Mouse (Mus musculus) heart, postnatal 0 days (tissue): Measurements from ENCODE around the gene Ext2. TPM values are rescaled to one million over a fixed set of nuclear protein-coding genes. Genes with fewer than 3 reads are reported as not detected.

Source experiments
- ATAC-seq: fragments of 200-750 bp; cut with Nextera tagmentation; 2 replicates; pipeline ENCODE4 v1.8.0; 2017; ENCODE audit warnings: low read depth, moderate number of reproducible peaks, moderate library complexity; ENCODE audit not compliant: insufficient read depth
- DNase-seq: peaks from one replicate; pipeline ENCODE4 v3.0.0-alpha.2; 2016; ENCODE audit warnings: low spot score
- H3K27ac ChIP-seq: fragments of 300-500 bp; sonication (generic); 2 replicates; pipeline ENCODE4 v1.5.1; 2014; ENCODE audit warnings: low read depth, mild to moderate bottlenecking
- H3K27me3 ChIP-seq: fragments of 300-500 bp; sonication (generic); 2 replicates; pipeline ENCODE4 v1.6.1; 2014; ENCODE audit warnings: low read length, mixed read lengths; ENCODE audit not compliant: control insufficient read depth, insufficient read depth
- H3K36me3 ChIP-seq: fragments of 300-500 bp; sonication (generic); replicated peaks from 2 replicates; pipeline ENCODE4 v1.6.1; 2014; ENCODE audit warnings: low read length, mixed read lengths; ENCODE audit not compliant: control insufficient read depth, insufficient read depth
- H3K4me1 ChIP-seq: fragments of 300-500 bp; sonication (generic); 2 replicates; pipeline ENCODE4 v1.6.1; 2014; ENCODE audit warnings: antibody characterized with exemption; ENCODE audit not compliant: control insufficient read depth, insufficient read depth
- H3K4me2 ChIP-seq: fragments of 300-500 bp; sonication (generic); 2 replicates; pipeline ENCODE4 v1.6.1; 2014; ENCODE audit warnings: low read depth, mild to moderate bottlenecking, low read length, moderate library complexity
- H3K4me3 ChIP-seq: fragments of 300-500 bp; sonication (generic); 2 replicates; pipeline ENCODE4 v1.5.1; 2014; ENCODE audit warnings: low read depth, low read length
- H3K9ac ChIP-seq: fragments of 300-500 bp; sonication (generic); replicated peaks from 2 replicates; pipeline ENCODE4 v1.6.1; 2014; ENCODE audit warnings: low read depth, low read length, mixed read lengths
- H3K9me3 ChIP-seq: fragments of 300-500 bp; sonication (generic); replicated peaks from 2 replicates; pipeline ENCODE4 v1.6.1; 2016; ENCODE audit warnings: low read length; ENCODE audit not compliant: control insufficient read depth
- CTCF ChIP-seq: IDR thresholded peaks from 2 replicates; pipeline ENCODE4 v1.5.1; 2016; ENCODE audit warnings: antibody characterized with exemption, control low read depth, low read depth
- EP300 ChIP-seq: IDR thresholded peaks from 2 replicates; pipeline ENCODE4 v1.6.1; 2016; ENCODE audit warnings: antibody characterized with exemption, low read depth
- WGBS: fragments of 180-500 bp; shearing (Covaris S2); extraction: QIAGEN DNeasy Blood & Tissue Kit; methylation state at CpG from one replicate; pipeline ENCODE4 v1.1.7; 2014; 5-methylcytosine and 5-hydroxymethylcytosine counted together
- polyA plus RNA-seq: library from polyadenylated mRNA; unstranded; fragments of >200 nt; fragmentation: Nextera tagmentation; extraction: Ambion mirVana; gene quantifications from 2 replicates; pipeline ENCODE4 v1.2.1, GENCODE M21; 2015
- total RNA-seq: library from RNA; depleted of rRNA; stranded (reverse); fragments of >200 nt; gene quantifications from 2 replicates; pipeline ENCODE4 v1.2.3, GENCODE M21; 2014; ENCODE audit warnings: low replicate concordance

The Ext2 gene
- total and polyA plus RNA-seq, 2 experiments from 2014 or later: 32.8 to 40.3 TPM

DNA sequence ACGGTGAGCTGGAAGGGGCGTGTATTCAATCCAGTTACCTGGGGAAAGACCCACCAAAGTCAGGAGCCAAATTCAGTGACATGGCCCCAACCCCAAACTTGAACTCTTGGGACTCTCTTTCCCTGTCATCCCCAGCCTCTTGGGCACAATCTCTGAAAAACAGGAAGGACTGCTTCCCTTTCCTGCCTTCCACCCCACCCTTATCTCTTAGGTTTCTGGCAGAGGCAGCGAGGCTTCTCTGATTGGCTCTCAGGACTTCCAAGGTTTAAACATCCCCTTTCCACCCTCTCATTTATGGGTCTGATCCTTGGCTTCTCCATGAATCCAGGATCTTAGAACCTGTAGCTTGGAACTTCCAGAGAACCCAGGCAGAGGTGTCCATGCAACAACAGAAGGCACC, 19.0 kb upstream of the Ext2 start:
- Histone ChIP-seq H3K27ac (no peak overlapping the region), H3K4me1 (no peaks in the 10 kb centered on the region), H3K4me3 (no peak overlapping the region), H3K36me3 (peaks cover 50% of the 10 kb centered on the region), H3K9me3 (no peaks in the 10 kb centered on the region), H3K27me3 (no peaks in the 10 kb centered on the region), H3K4me2 (no peak overlapping the region), H3K9ac (no peak overlapping the region)
- 79% methylated on average over 3 of the region's 3 CpGs for WGBS
- TF ChIP-seq EP300 (no peak), CTCF (no peak)
- ATAC-seq: no peak
- no peak for DNase-seq

DNA sequence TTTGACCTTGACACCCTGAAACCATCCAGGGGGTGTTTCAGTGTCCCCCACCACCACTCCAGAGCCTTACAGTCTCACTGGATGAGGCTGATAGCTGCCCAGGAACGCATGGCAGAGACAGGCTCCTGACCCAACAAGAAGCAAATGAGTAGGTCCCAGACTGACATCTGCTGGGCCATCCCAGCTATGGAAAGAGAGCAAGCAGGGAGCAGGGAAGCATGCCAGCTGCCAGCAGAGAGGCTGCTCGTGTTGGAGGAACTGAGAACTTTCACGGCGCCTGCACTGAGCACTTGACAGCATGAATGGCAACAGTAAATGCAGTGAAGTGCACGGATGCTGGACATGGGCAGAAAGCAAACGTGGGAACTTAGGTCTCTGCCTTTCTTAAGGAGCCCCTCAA, 17.7 kb upstream of the Ext2 start:
- Histone ChIP-seq H3K4me3 (no peak overlapping the region), H3K36me3 (peaks cover 41% of the 10 kb centered on the region), H3K9me3 (no peaks in the 10 kb centered on the region), H3K4me2 (no peak overlapping the region), H3K9ac (no peak overlapping the region), H3K27me3 (no peaks in the 10 kb centered on the region), H3K4me1 (no peaks in the 10 kb centered on the region), H3K27ac (no peak overlapping the region)
- TF ChIP-seq CTCF: peak; percentile 16; the same call in 1 of the 2 replicates
- TF ChIP-seq EP300: no peak
- peak; percentile 25; the same call in 1 of the 2 replicates for ATAC-seq
- WGBS: 56% methylated on average over 6 of the region's 6 CpGs
- DNase-seq: no peak

DNA sequence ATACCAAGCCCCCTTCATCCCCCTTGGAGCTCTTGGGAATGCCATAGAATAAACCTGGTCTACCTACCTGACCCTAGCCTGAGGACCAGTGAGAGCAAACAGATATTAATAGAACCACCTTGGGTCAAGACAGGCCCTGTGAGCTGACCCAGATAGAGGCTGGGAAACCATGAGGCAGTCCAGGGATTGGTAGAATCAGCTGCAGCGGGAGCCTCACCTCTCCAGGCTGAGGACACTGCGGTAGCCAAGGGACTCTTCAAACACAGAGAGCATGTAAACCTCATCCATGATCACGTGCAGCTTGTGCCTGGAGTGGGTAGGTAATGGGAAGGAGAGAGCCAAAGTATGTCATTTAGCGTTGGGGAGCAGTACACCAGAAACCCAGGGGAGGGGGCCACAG, 16.6 kb upstream of the Ext2 start:
- Histone ChIP-seq H3K27me3 (no peaks in the 10 kb centered on the region), H3K9me3 (no peaks in the 10 kb centered on the region), H3K4me1 (no peaks in the 10 kb centered on the region), H3K4me2 (no peak overlapping the region), H3K9ac (no peak overlapping the region), H3K27ac (no peak overlapping the region), H3K4me3 (no peak overlapping the region), H3K36me3 (peaks cover 32% of the 10 kb centered on the region)
- 93% methylated on average over 4 of the region's 4 CpGs for WGBS
- DNase-seq: no peak
- no peak for ATAC-seq
- no peak for TF ChIP-seq EP300
- no peak for TF ChIP-seq CTCF

DNA sequence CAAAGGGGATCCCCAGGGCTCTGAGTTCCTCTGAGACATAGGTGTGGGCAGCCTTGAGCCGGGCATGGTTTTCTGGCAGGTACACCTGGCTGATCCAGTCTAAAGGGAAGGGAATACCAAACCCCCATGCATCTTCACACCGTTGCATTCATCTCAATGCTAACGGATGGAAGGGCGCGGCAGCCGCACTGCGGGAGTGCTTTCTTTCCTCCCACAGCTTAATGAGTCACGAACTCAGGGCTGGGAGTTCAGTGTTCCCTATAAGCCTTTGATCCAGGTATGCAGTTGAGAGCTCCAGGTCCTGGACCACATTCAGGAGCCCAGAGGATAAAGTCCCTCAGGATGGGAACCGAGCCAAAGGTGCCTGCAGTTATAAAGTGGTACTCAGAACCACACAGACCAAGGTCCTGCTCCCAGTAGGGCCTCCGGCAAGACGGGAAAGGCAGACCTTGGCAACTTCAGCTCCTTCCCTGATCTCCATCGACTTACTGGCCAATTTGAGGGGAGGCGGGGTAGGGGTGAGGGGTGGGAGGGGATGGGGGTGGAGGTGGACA, 13.9 kb upstream of the Ext2 start:
- H3K9ac ChIP-seq: no peak overlapping the region
- 73% methylated on average over 13 of the region's 13 CpGs for WGBS
- H3K27ac ChIP-seq: no peak overlapping the region
- no peaks in the 10 kb centered on the region for H3K4me1 ChIP-seq
- H3K4me2 ChIP-seq: no peak overlapping the region
- ATAC-seq (no peak), DNase-seq (no peak)
- H3K27me3 ChIP-seq: no peaks in the 10 kb centered on the region
- H3K36me3 ChIP-seq: peaks cover 15% of the 10 kb centered on the region
- no peak overlapping the region for H3K4me3 ChIP-seq
- no peak for TF ChIP-seq EP300
- TF ChIP-seq CTCF: no peak
- no peaks in the 10 kb centered on the region for H3K9me3 ChIP-seq

DNA sequence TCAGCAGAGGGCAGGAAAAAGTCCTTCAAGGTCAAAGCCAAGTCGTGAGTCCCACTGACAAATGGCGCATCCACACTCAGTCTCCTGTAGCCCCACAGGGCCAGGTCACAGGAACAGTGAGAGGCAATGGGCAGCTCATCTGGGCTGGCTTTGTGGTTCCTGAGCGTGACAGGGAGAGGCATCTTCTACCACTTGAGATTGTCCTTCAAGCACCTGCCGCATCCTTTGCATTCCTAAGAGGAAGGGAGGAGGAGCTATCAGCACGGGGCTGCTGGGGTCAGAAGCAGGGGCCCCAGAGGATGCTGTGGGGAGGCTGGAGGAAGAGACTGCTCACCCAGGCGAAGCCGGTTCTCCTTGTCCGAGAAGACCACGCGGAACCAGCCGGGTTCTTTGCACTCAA, 13.2 kb upstream of the Ext2 start:
- no peak for DNase-seq
- ATAC-seq: no peak
- Histone ChIP-seq H3K4me2 (no peak overlapping the region), H3K27ac (no peak overlapping the region), H3K9me3 (no peaks in the 10 kb centered on the region), H3K36me3 (peaks cover 15% of the 10 kb centered on the region), H3K4me1 (no peaks in the 10 kb centered on the region), H3K9ac (no peak overlapping the region), H3K4me3 (no peak overlapping the region), H3K27me3 (no peaks in the 10 kb centered on the region)
- WGBS: 69% methylated on average over 11 of the region's 11 CpGs
- no peak for TF ChIP-seq EP300
- TF ChIP-seq CTCF: no peak

DNA sequence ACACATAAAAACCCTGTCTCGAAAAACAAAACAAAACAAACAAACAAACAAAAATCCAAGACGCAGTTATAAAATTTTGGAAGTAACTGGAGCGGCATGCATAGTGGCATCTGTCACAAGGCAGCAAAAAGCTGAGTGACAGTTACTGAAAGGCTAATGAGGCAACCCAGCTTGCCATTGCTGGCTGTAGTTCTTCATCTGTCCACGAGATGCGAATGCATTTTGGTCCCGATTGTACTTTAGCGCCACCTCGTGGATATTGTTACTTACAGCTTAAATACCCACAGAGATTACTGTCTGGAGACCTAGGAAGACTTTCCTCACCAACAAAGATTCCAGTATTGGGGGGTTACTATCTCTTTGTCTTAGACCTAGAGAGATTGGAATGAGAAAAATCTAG, 1.2 kb upstream of the Ext2 start:
- peak; percentile 89 for DNase-seq

More for the DNA sequence above, 1.2 kb upstream of the Ext2 start:
- 16% methylated on average over 8 of the region's 8 CpGs for WGBS
- Histone ChIP-seq H3K4me1 (peaks cover 8% of the 10 kb centered on the region), H3K27ac (no peak overlapping the region), H3K27me3 (no peaks in the 10 kb centered on the region), H3K9me3 (no peaks in the 10 kb centered on the region), H3K9ac (no peak overlapping the region), H3K36me3 (peaks cover 5% of the 10 kb centered on the region; the same call in 1 of the 2 replicates), H3K4me2 (no peak overlapping the region), H3K4me3 (no peak overlapping the region)
- no peak for TF ChIP-seq EP300
- peak; percentile 99 for TF ChIP-seq CTCF
- peak; percentile 25; the same call in 1 of the 2 replicates for ATAC-seq
